Mouse (Mus musculus): Measurements from ENCODE around the gene Trh.

DNA sequence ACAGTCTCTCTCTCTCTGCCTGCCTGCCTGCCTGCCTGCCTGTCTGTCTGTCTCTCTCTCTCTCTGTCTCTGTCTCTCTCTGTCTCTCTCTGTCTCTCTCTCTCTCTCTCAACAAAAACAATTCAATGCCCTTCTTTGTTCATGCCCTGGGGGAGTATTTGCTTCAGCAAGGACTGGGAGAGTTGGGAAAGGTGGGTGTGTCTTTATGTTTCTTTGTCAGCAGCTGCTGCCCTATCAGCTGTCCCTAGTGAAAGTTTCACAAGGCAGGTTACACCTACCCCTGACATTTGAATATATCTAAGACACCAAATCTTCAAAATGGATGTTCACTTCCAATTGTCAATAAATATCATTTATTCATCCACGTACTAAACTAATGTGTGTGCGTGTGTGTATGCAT lies 14.9 kb downstream of the Trh start:
- TF ChIP-seq ZNF384 (IDR thresholded peaks at IDR 0.05; ENCODE audit: low read depth, low read length) = no peak
- TF ChIP-seq CHD2 (IDR thresholded peaks at IDR 0.05; ENCODE audit: low read depth, low read length) = no peak
- TF ChIP-seq MAFK (IDR thresholded peaks at IDR 0.05; ENCODE audit: insufficient read depth, low read depth, low read length) = no peak
- no peak for TF ChIP-seq ZC3H11A (IDR thresholded peaks at IDR 0.05; ENCODE audit: borderline replicate concordance, low read depth, low read length)
- no peak for TF ChIP-seq HCFC1 (IDR thresholded peaks at IDR 0.05; ENCODE audit: borderline replicate concordance, insufficient read depth, low read length)

Measured in ES-E14 (cell line).